Mouse (Mus musculus): ENCODE data around the gene Lins1. TPM values are rescaled to one million over a fixed set of nuclear protein-coding genes. Genes with fewer than 3 reads are reported as not detected.

The Lins1 gene
- polyA plus RNA-seq (2015; fragmentation: Nextera tagmentation; extraction: Ambion mirVana), result 8.5 and 10.5 TPM in 2 replicates

GRCm38 (mm10) chr7:66689620-66690360, at the start of gene Lins1:
Gene Lins1, plus strand, starts transcription at chr7:66689889.

GRCm38 (mm10) chr7:66689294-66689619, 432 bp upstream of the Lins1 start, which contains the start of gene Asb7:
Gene Asb7, minus strand, starts transcription at chr7:66689596.

GRCm38 (mm10) chr7:66743377-66743781, 53.7 kb downstream of the Lins1 start, which contains the start of gene Cers3:
Gene Cers3, plus strand, starts transcription at chr7:66743504.

Other genes starting within 250 kb of the Lins1 start
- gene Asb7, start 293 bp upstream of the Lins1 start, polyA plus RNA-seq (2015; fragmentation: Nextera tagmentation; extraction: Ambion mirVana), result 4.9 and 8.1 TPM in 2 replicates
- 0.17 and 0.27 TPM in 2 replicates for gene Cers3, start 53.6 kb downstream of the Lins1 start, polyA plus RNA-seq (2015; fragmentation: Nextera tagmentation; extraction: Ambion mirVana)
- gene Adamts17, start 149.8 kb downstream of the Lins1 start, polyA plus RNA-seq (2015; fragmentation: Nextera tagmentation; extraction: Ambion mirVana), result 1.4 and 2.3 TPM in 2 replicates